Mouse (Mus musculus) embryonic facial prominence, embryonic 10.5 days (tissue): ENCODE measurements at regions not wholly inside any gene's neighbourhood (a gene's known extent, or its start where the extent isn't known, plus 50 kb on each side); places are given as distances from the start of the nearest gene placed in this dataset.

Source experiments
- DNase-seq: peaks from one replicate; pipeline ENCODE4 v3.0.0-alpha.2; 2017; ENCODE audit warnings: low spot score
- H3K27ac ChIP-seq: fragments of 300-500 bp; sonication (generic); replicated peaks from 2 replicates; pipeline ENCODE4 v1.5.1; 2016; ENCODE audit warnings: mild to moderate bottlenecking
- H3K27me3 ChIP-seq: fragments of 300-500 bp; sonication (generic); replicated peaks from 2 replicates; pipeline ENCODE4 v1.6.1; 2016; ENCODE audit warnings: low read depth, mild to moderate bottlenecking; ENCODE audit not compliant: poor library complexity, severe bottlenecking
- H3K36me3 ChIP-seq: fragments of 300-500 bp; sonication (generic); replicated peaks from 2 replicates; pipeline ENCODE4 v1.6.1; 2016; ENCODE audit warnings: mild to moderate bottlenecking, moderate library complexity
- H3K4me1 ChIP-seq: fragments of 300-500 bp; sonication (generic); 2 replicates; pipeline ENCODE4 v1.6.1; 2016
- H3K4me3 ChIP-seq: fragments of 300-500 bp; sonication (generic); 2 replicates; pipeline ENCODE4 v1.5.1; 2016; ENCODE audit warnings: mild to moderate bottlenecking, moderate library complexity
- H3K9me3 ChIP-seq: fragments of 300-500 bp; sonication (generic); 2 replicates; pipeline ENCODE4 v1.6.1; 2016; ENCODE audit warnings: mild to moderate bottlenecking
- WGBS: fragments of 180-500 bp; shearing (Covaris S2); methylation state at CpG from one replicate; pipeline ENCODE4 v1.1.7; 2016; 5-methylcytosine and 5-hydroxymethylcytosine counted together

- Histone ChIP-seq H3K27ac (no peak overlapping the region), H3K36me3 (no peaks in the 10 kb centered on the region), H3K4me1 (peaks cover 25% of the 10 kb centered on the region), H3K27me3 (no peaks in the 10 kb centered on the region), H3K9me3 (no peaks in the 10 kb centered on the region), H3K4me3 (no peak overlapping the region)
- 90% methylated on average over 7 of the region's 7 CpGs for WGBS
- no peak for DNase-seq
Observed at GRCm38 (mm10) chr17:4942868-4943267, 51.3 kb upstream of the Arid1b start.
